Mouse (Mus musculus) testis, adult 2 months (tissue): ENCODE measurements around the gene Sult6b1. TPM values are rescaled to one million over a fixed set of nuclear protein-coding genes. Genes with fewer than 3 reads are reported as not detected.
A peak's percentile ranks its signal among the peaks of the same experiment; 100 is the strongest.

Experiments used
- H3K27ac ChIP-seq: fragments of 200-500 bp; 2 replicates; pipeline ENCODE4 v1.5.1; 2012; ENCODE audit warnings: low read depth, low read length; ENCODE audit not compliant: control insufficient read depth, insufficient read depth
- H3K27me3 ChIP-seq: fragments of 200-500 bp; 2 replicates; pipeline ENCODE4 v1.6.1; 2012; ENCODE audit warnings: mild to moderate bottlenecking, low read length, moderate library complexity; ENCODE audit not compliant: control insufficient read depth, insufficient read depth
- H3K36me3 ChIP-seq: fragments of 200-500 bp; 2 replicates; pipeline ENCODE4 v1.6.1; 2012; ENCODE audit warnings: mild to moderate bottlenecking, low read length; ENCODE audit not compliant: control insufficient read depth, insufficient read depth
- H3K4me1 ChIP-seq: fragments of 200-500 bp; 2 replicates; pipeline ENCODE4 v1.6.1; 2012; ENCODE audit warnings: low read length; ENCODE audit not compliant: control insufficient read depth, insufficient read depth
- H3K4me3 ChIP-seq: fragments of 200-500 bp; 2 replicates; pipeline ENCODE4 v1.5.1; 2012; ENCODE audit warnings: low read depth, mild to moderate bottlenecking, low read length, moderate library complexity, mixed read lengths; ENCODE audit not compliant: control insufficient read depth
- CTCF ChIP-seq: fragments of 200-500 bp; IDR thresholded peaks from 2 replicates; pipeline ENCODE4 v1.5.1; 2012; ENCODE audit warnings: low read depth, mild to moderate bottlenecking, inconsistent platforms, low read length, moderate library complexity; ENCODE audit not compliant: control insufficient read depth, insufficient read depth, insufficient replicate concordance
- POLR2A ChIP-seq: fragments of 200-500 bp; IDR thresholded peaks from 2 replicates; pipeline ENCODE4 v1.6.1; 2012; ENCODE audit warnings: low read depth, mild to moderate bottlenecking, inconsistent platforms, low read length, moderate library complexity; ENCODE audit not compliant: control insufficient read depth
- polyA plus RNA-seq: library from polyadenylated mRNA; depleted of rRNA; stranded (reverse); fragments of >200 nt; gene quantifications from 2 replicates; pipeline ENCODE4 v1.2.3, GENCODE M21; 2012

The Sult6b1 gene
- polyA plus RNA-seq, 1 experiment = 0.17 TPM

- H3K27ac ChIP-seq = no peak overlapping the region
- peak overlapping the region; percentile 92 for H3K4me3 ChIP-seq
- no peaks in the 10 kb centered on the region for H3K27me3 ChIP-seq
- no peaks in the 10 kb centered on the region for H3K36me3 ChIP-seq
- no peak for TF ChIP-seq CTCF
- no peak for TF ChIP-seq POLR2A
- H3K4me1 ChIP-seq = peaks cover 7% of the 10 kb centered on the region
These were observed 23.5 kb downstream of the Sult6b1 start for GRCm38 (mm10) chr17:78883291-78883690.

GRCm38 (mm10) chr17:78882401-78883112 lies 24.2 kb downstream of the Sult6b1 start, which contains the start of gene Eif2ak2:
Gene Eif2ak2, minus strand, starts transcription at chr17:78882573.
- Histone ChIP-seq H3K4me3 (peak within 1 kb of the TSS; percentile 92), H3K27ac (peak within 1 kb of the TSS; percentile 60), H3K27me3 (no peaks in the 10 kb centered on the region), H3K36me3 (no peaks in the 10 kb centered on the region), H3K4me1 (peaks cover 7% of the 10 kb centered on the region)
- TF ChIP-seq POLR2A (peak; percentile 57), CTCF (no peak)

- TF ChIP-seq CTCF (no peak), POLR2A (no peak)
- H3K36me3 ChIP-seq = no peaks in the 10 kb centered on the region
- no peaks in the 10 kb centered on the region for H3K27me3 ChIP-seq
- H3K27ac ChIP-seq = peak overlapping the region; percentile 60
- peak overlapping the region; percentile 92 for H3K4me3 ChIP-seq
- peaks cover 7% of the 10 kb centered on the region for H3K4me1 ChIP-seq
These were observed 24.9 kb downstream of the Sult6b1 start for GRCm38 (mm10) chr17:78881878-78882304.

GRCm38 (mm10) chr17:78873886-78874285 lies 32.9 kb downstream of the Sult6b1 start:
- no peak for TF ChIP-seq POLR2A
- H3K4me1 ChIP-seq = peaks cover 4% of the 10 kb centered on the region

GRCm38 (mm10) chr17:78856243-78856642 lies 50.5 kb downstream of the Sult6b1 start:
- TF ChIP-seq CTCF = no peak
- no peak for TF ChIP-seq POLR2A

More at GRCm38 (mm10) chr17:78873886-78874285, 32.9 kb downstream of the Sult6b1 start:
- Histone ChIP-seq H3K4me3 (no peak overlapping the region), H3K27me3 (no peaks in the 10 kb centered on the region), H3K27ac (no peak overlapping the region), H3K36me3 (no peaks in the 10 kb centered on the region)

GRCm38 (mm10) chr17:78842271-78842928 lies 64.4 kb downstream of the Sult6b1 start:
- TF ChIP-seq POLR2A = no peak
- no peak for TF ChIP-seq CTCF
- Histone ChIP-seq H3K4me1 (no peaks in the 10 kb centered on the region), H3K36me3 (peaks cover 3% of the 10 kb centered on the region; the same call in 1 of the 2 replicates), H3K27me3 (no peaks in the 10 kb centered on the region), H3K4me3 (no peak overlapping the region), H3K27ac (no peak overlapping the region)

More at GRCm38 (mm10) chr17:78856243-78856642, 50.5 kb downstream of the Sult6b1 start:
- no peak overlapping the region for H3K27ac ChIP-seq
- no peaks in the 10 kb centered on the region for H3K36me3 ChIP-seq
- H3K27me3 ChIP-seq = no peaks in the 10 kb centered on the region
- H3K4me3 ChIP-seq = no peak overlapping the region
- H3K4me1 ChIP-seq = no peaks in the 10 kb centered on the region

- Histone ChIP-seq H3K27ac (peak overlapping the region; percentile 79), H3K4me3 (peak overlapping the region; percentile 97), H3K36me3 (peaks cover 2% of the 10 kb centered on the region; the same call in 1 of the 2 replicates), H3K27me3 (no peaks in the 10 kb centered on the region), H3K4me1 (peaks cover 2% of the 10 kb centered on the region; the same call in 1 of the 2 replicates)
- no peak for TF ChIP-seq POLR2A
- TF ChIP-seq CTCF = no peak
These were observed 70.7 kb downstream of the Sult6b1 start for GRCm38 (mm10) chr17:78836056-78836455.
